Mouse (Mus musculus) fibroblast of lung, adult 2 months (primary cell): Measurements from ENCODE around the gene Arhgef7.

Experiments used
- DNase-seq: peaks from one replicate; pipeline ENCODE4 v3.0.0-alpha.2; 2011; ENCODE audit warnings: low read depth

Arhgef7 gene

GRCm38 (mm10) chr8:11767213-11767840, 39.8 kb downstream of the Arhgef7 start:
- no peak for DNase-seq

- DNase-seq, result no peak
Measured at GRCm38 (mm10) chr8:11770001-11770400, 42.5 kb downstream of the Arhgef7 start.

- DNase-seq, result no peak
Measured at GRCm38 (mm10) chr8:11770521-11771080, 43.1 kb downstream of the Arhgef7 start.

GRCm38 (mm10) chr8:11771608-11772007, 44.1 kb downstream of the Arhgef7 start:
- no peak for DNase-seq

GRCm38 (mm10) chr8:11774195-11775076, 46.9 kb downstream of the Arhgef7 start:
- DNase-seq, result no peak

- DNase-seq, result no peak
Measured at GRCm38 (mm10) chr8:11775889-11776288, 48.4 kb downstream of the Arhgef7 start.

GRCm38 (mm10) chr8:11776451-11777180, 49.1 kb downstream of the Arhgef7 start:
- DNase-seq, result no peak

- no peak for DNase-seq
Measured at GRCm38 (mm10) chr8:11777201-11777600, 49.7 kb downstream of the Arhgef7 start.

GRCm38 (mm10) chr8:11778646-11779433, 51.3 kb downstream of the Arhgef7 start:
- no peak for DNase-seq

- DNase-seq, result no peak
Measured at GRCm38 (mm10) chr8:11779844-11780634, 52.5 kb downstream of the Arhgef7 start.

- DNase-seq, result no peak
Measured at GRCm38 (mm10) chr8:11780641-11781040, 53.1 kb downstream of the Arhgef7 start.

GRCm38 (mm10) chr8:11782607-11783006, 55.1 kb downstream of the Arhgef7 start:
- DNase-seq, result no peak

GRCm38 (mm10) chr8:11783861-11784594, 56.5 kb downstream of the Arhgef7 start:
- no peak for DNase-seq

GRCm38 (mm10) chr8:11785121-11785520, 57.6 kb downstream of the Arhgef7 start:
- no peak for DNase-seq

GRCm38 (mm10) chr8:11785539-11786046, 58.1 kb downstream of the Arhgef7 start:
- no peak for DNase-seq

GRCm38 (mm10) chr8:11788252-11788651, 60.7 kb downstream of the Arhgef7 start:
- DNase-seq, result no peak

- DNase-seq, result no peak
Measured at GRCm38 (mm10) chr8:11789168-11789567, 61.6 kb downstream of the Arhgef7 start.

- DNase-seq, result no peak
Measured at GRCm38 (mm10) chr8:11794956-11795355, 67.4 kb downstream of the Arhgef7 start.

- no peak for DNase-seq
Measured at GRCm38 (mm10) chr8:11797128-11797527, 69.6 kb downstream of the Arhgef7 start.
